Mouse (Mus musculus) liver, postnatal 0 days (tissue): ENCODE data around the gene BC049715.

ENCODE experiments used
- CTCF ChIP-seq: sonication (generic); IDR thresholded peaks from 2 replicates; pipeline ENCODE4 v1.5.1; 2016; ENCODE audit warnings: antibody characterized with exemption, low read depth
- EP300 ChIP-seq: IDR thresholded peaks from 2 replicates; pipeline ENCODE4 v1.6.1; 2016; ENCODE audit warnings: antibody characterized with exemption, low read depth, mild to moderate bottlenecking

GRCm38 (mm10) chr6:136837323-136837722 is 9.9 kb downstream of the BC049715 start:
- TF ChIP-seq CTCF (no peak), EP300 (no peak)
